Mouse (Mus musculus): ENCODE data around the gene Ociad2. TPM values are rescaled to one million over a fixed set of nuclear protein-coding genes. Genes with fewer than 3 reads are reported as not detected.

Ociad2 gene
- total RNA-seq, 2 experiments from 2014 or later = 2.6 to 5.5 TPM

Other genes starting within 250 kb of the Ociad2 start
- gene Fryl, start 84.4 kb downstream of the Ociad2 start, total RNA-seq (2014; fragmentation: Nextera tagmentation) = 64.8 and 74.0 TPM in 2 replicates
- 75.9 and 87.8 TPM in 2 replicates for gene Fryl, start 84.4 kb downstream of the Ociad2 start, total RNA-seq (2017)
- 197 and 204 TPM in 2 replicates for gene Ociad1, start 48.2 kb downstream of the Ociad2 start, total RNA-seq (2014; fragmentation: Nextera tagmentation)
- 272 and 305 TPM in 2 replicates for gene Ociad1, start 48.2 kb downstream of the Ociad2 start, total RNA-seq (2017)
- gene Cwh43, start 65.0 kb upstream of the Ociad2 start, total RNA-seq (2014; fragmentation: Nextera tagmentation) = not detected in 2 replicates
- gene Cwh43, start 65.0 kb upstream of the Ociad2 start, total RNA-seq (2017) = not detected in 2 replicates
- 5.6 and 8.7 TPM in 2 replicates for gene Dcun1d4, start 140.0 kb upstream of the Ociad2 start, total RNA-seq (2014; fragmentation: Nextera tagmentation)
- 5.9 and 10.7 TPM in 2 replicates for gene Dcun1d4, start 140.0 kb upstream of the Ociad2 start, total RNA-seq (2017)